Mouse (Mus musculus) right cerebral cortex, postnatal 10 days (tissue): ENCODE measurements around the gene Prc1.
A peak's percentile ranks its signal among the peaks of the same experiment; 100 is the strongest.
"Not testable (repeated sequence)": the region's sequence is repeated elsewhere in the genome, so short reads cannot be mapped to it uniquely, and the experiment has no call there.

ENCODE experiments used
- DNase-seq, 2 experiments: peaks; one replicate each; pipeline ENCODE4 v3.0.0; 2021; ENCODE audit warnings: low spot score in 2 of 2

The Prc1 gene

DNA sequence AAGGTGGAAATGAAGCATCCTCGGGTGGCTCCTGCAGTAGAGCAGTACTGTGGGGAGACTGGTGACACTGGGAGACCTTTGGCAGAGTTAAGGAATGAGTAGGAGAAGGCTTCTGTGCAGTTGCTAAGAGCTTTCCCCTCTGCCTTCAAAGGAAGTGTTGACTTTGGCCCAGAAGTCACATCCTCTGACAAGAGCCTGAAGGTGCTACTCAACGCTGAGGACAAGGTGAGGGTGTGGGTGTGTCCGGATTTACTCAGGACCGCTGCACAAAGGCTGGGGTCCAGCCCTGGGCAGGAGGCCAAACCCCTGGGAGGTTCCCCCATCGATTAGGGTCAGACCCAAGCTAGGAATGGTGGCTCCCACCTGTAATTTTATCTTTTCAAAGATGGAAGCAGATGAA lies 9.9 kb upstream of the Prc1 start:
- no peak for DNase-seq

GRCm38 (mm10) chr7:80285725-80286124 lies 8.5 kb upstream of the Prc1 start:
- no peak for DNase-seq

- DNase-seq = no peak
Observed at GRCm38 (mm10) chr7:80287736-80288135, 6.5 kb upstream of the Prc1 start.

DNA sequence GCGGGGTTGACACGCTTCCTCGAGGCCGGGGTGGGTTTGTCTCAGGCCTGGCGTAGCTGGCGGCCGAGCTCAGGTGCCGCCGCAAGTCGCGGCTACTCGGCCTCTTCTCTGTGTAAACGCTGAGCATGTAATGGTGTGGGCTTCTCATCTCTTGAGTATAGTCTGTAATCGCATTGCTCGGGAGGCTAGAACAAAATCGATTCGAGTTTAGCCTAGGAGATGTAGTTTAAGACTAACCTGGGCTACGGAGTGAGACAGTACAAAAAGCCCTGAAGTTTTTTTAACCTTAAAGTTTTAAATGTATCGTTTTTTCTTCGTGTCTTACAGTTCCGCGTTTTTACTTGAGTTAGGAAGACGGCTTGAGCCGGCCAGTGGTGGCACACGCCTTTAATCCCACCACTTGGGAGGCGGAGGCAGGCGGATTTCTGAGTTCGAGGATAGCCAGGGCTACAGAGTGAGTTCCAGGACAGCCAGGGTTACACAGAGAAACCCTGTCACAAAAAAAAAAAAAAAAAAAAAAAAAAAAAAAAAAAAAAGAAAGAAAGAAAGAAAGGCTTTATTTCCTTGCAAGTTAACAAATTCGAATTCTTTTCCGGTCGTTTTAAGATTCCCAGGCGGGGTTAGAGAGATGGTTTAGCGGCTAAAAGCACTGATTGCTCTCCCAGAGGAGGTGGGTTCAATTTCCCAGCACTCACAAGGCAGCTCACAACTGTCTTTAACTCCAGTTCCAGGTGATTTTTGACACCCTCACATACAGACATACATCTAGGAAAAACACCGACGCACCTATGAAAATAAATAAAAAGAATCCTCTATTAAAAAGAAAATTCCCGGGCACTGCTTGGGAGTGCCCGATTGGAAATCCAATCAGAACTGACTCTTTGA lies 756 bp downstream of the Prc1 start:
- DNase-seq = no peak

DNA sequence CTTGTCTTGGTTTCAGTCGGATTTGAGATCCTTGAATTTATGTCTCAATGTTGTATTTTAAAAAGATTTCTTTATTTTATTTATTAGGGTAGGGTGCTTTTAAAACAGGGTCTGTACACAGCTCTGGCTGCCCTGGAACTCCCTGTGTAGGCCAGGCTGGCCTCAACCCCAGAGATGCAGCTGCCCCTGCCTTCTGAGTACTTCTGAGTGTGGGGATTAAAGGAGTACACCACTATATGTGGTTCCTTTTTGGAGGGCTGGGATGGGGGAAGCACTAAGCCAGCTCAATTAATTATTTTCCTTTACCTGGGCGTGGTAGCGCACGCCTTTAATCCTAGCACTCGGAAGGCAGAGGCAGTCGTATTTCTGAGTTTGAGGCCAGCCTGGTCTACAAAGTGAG lies 2.2 kb downstream of the Prc1 start:
- no peak for DNase-seq

DNA sequence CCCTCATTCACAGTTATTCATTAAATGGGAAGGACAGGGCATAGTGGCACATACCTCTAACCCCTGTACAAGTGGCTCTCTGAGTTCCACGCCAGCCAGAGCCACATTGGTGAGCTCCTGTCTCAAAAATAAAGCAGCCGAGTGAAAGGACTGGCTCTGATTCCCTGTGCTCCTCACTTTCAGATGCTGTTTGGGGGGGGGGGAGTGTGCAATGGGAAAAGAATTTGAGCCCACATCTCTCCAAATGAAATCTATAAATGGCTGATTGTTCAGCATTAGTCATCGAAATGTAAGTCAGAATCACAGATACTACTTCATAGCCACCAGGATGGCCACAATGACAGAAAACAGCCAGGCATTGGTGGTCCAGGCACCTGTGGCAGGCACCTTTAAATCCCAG lies 2.8 kb downstream of the Prc1 start:
- no peak for DNase-seq

GRCm38 (mm10) chr7:80298754-80299153 lies 4.5 kb downstream of the Prc1 start:
- DNase-seq = no peak

DNA sequence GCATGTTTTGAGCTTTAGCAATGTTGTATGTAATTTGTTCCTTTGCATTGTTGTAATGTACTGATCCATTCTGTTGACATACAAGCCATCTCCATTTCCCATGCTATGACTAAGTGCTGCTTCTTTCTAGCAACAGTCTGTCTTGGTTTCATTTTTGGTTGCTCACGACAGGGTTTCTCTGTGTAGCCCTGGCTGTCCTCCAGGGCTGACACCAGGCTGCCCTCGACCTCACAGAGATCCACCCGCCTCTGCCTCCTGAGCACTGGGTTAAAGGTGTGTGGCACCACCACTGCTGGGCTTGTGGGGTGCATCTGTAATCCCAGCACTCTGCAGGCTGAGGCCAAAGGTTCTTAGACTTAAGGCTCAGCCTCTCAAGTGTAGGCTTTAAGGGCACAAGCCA lies 5.3 kb downstream of the Prc1 start:
- DNase-seq = no peak

- DNase-seq = no peak
Observed at GRCm38 (mm10) chr7:80301522-80301921, 7.3 kb downstream of the Prc1 start.

DNA sequence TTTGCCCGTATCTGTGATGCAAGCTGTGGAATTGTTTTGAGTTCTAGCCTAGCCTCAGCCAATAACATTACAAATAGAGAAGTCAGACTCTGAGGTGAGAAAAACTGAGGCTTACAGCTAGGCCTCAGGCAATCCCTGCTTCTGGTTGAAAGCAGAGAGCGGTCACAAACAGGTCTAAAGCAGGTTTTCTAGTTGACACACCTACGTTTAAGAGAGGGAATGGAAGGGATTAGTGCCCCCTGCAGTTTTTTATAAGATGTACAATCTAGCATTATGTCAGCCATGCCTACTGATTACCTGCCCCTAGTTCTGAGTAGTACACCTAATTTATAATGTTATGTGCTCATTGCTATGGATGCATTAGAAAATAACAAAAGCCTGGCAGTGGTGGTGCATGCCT lies 13.5 kb downstream of the Prc1 start:
- no peak for DNase-seq

- no peak for DNase-seq
Observed at GRCm38 (mm10) chr7:80310771-80311170, 16.5 kb downstream of the Prc1 start.

DNA sequence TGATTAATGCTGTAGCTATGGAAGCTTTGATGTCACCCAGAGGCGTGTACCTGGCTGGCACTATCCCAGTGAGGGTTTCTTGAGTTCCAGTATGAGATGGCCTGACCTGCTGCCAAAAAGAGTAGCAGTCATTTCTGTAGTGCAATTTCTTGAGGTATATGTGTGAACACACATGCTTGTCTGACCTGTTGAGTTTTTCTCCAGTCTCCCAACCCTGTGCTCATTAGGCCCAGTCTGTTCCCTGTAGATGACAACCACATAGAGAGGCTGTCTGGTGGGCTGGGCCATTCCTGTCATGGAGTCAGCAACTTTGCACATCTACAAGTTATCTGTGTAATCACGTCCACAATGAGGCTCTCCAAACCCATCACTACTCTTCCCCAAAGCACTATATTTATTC lies 21.5 kb downstream of the Prc1 start:
- no peak for DNase-seq

- DNase-seq = no peak
Observed at GRCm38 (mm10) chr7:80317439-80318115, 23.3 kb downstream of the Prc1 start.

- no peak for DNase-seq
Observed at GRCm38 (mm10) chr7:80318670-80319069, 24.4 kb downstream of the Prc1 start.

DNA sequence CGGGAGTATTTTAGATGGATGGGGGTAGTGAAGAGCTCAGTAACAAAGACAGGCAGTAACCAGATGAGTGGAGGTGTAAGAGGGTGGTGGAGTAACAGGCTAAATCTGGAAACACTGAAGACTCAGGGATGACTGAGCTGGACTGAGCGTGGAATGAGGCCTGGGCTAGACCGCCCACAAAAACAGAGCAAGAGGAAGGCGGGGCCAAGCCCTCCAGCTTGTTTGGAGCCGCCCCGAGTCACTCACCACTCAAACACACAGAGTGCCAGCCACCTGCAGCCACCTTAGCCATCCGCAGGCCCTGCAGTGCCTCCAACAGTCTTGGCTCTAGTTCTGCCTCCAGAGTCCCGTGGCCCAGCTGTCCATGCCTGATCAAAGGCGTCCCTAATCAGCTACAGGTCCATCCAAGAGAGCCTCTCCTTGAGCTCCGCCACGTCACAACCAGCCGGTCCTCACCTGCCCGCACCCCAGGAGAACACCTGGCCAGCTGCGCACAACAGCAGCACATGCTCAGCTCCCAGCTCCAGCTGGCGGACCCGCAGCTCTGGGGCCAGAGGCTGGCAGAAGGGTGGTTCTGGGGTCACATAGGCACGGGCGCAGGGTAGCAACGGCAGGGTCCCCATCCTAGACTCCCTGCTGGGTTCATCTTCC lies 25.7 kb downstream of the Prc1 start:
- no peak for DNase-seq

- DNase-seq = no peak
Observed at GRCm38 (mm10) chr7:80323336-80323735, 29.1 kb downstream of the Prc1 start.

DNA sequence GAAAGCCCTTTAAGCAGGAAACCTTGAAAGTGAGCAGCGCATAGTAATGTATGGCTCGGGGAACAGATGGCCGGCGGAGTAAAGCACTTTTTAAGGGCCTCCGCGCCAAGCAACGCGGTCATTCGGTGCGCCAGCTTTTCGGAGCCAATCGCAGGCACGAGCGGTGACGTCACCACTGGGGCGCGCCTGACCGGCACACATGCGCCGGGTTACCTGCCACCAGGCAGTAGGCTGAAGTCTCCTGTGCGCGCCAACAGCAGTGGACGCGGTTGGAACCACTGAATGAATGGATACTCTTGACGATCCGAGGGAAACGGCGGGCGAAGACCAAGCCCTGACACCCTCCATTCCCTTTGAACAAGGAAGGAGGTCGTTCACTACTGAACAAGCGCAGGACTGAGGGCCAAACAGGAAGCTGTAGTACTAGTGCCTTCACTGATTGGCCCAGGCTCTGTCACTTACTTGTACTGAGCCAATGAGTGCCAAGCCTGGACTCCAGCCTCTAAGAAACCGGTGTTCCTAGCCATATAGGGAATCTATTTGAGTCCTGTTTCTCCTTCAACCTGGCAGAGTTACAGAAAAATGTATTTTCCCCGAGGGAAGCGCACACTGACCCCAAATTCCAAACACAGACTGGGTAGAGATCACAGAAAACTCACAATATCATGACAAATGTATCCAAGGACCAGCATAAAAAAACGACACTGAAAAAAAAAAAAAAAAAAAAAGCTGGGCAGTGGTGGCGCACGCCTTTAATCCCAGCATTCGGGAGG lies 30.0 kb downstream of the Prc1 start, which contains the start of gene Rccd1:
Gene Rccd1, minus strand, starts transcription at position 412 of the 773 bp plus-strand sequence.
- peak; percentile 97 to 98 for DNase-seq

DNA sequence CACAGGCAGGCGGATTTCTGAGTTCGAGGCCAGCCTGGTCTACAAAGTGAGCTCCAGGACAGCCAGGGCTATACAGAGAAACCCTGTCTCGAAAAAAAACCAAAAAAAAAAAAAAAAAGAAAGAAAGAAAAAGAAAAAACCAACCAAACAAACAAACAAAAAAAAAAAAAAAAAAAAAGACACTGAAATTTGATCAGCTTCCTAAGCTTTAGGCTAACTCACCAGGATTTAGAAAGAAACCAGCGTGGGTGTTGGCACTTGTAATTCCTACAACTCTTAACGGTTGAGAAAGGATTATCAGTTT lies 30.5 kb downstream of the Prc1 start:
- DNase-seq = not testable (repeated sequence)

- no peak for DNase-seq
Observed at GRCm38 (mm10) chr7:80325292-80325868, 31.1 kb downstream of the Prc1 start.

GRCm38 (mm10) chr7:80326076-80326475 lies 31.8 kb downstream of the Prc1 start:
- DNase-seq = no peak

DNA sequence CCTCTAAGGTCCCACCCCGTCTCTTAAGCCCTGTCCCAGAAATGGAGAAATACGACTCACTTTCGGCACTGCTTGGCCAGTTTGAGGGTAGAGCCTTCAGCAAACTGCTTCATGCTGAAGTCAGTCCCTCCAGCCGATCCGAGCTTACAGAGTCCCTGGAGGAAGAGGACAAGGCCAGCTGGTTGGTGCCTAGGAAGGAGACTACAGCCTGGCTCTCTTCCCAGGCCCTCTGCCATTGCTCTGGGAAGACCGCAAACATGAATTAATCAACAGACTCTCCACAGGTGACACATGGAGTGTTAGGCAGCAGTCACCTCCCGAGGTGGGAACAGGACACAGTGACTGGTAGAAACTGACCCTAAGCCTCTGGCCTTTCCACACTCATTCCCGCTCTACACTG lies 36.0 kb downstream of the Prc1 start:
- DNase-seq = no peak

DNA sequence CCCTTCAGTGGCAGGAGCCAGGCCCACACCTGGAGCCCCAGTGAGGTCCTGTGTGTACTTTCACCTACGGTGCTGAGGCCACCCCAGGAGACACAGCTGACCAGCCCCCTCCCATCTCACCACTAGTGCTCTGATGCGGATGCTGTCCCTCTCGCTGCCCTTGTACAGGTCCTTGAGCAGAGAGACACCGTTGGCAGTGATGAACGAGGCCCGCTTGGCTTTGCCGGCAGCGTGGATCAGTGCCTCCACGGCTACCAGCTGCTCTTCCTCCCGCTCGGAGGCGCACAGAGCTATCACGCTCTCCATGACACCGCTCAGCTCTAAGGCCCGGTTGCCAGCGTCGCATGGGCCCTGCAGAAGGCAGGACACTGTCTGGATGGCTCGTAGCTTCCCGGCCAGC lies 37.2 kb downstream of the Prc1 start:
- no peak for DNase-seq
